Mouse (Mus musculus) urinary bladder, postnatal 36 days (tissue): ENCODE data around the gene Chst8.

Experiments used
- DNase-seq, 2 experiments: peaks; one replicate each; pipeline ENCODE4 v3.0.0; 2022; ENCODE audit warnings: low spot score in 2 of 2, mixed read lengths in 1 of 2

The Chst8 gene

DNA sequence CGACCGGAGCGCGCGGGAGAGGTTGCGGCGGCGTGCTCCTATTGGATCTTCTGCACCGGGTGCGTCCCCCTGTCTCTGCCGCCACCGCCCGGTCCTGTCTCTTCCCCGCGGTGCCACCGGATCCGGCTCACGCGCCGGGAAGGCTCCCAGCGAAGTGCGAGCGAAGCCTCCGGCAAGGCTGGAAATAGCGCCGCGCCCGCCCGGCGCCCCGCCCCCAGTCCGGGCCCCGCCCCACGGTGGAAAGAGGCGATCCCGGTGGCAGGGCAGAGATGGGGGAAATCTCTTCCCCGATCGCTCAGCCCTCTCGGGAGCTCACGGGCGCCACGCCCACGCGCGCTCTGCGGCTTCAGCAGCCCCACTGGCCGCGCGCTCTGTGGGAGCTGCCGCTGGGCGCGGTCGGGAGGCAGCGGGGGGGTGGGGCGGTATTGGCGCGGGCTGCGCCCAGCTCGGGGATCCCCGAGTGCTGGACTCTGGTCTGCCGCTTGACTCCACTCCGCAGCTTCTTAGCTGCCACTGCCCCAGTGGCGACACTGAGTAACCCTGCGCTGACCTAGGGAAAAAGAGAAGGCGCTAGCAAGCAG is at the start of gene Chst8:
Chst8 (minus strand) TSS at position 181 of the 581 bp plus-strand sequence.
- DNase-seq = peak; percentile 38 to 80

- no peak for DNase-seq
Measured at GRCm38 (mm10) chr7:34858291-34858690, 45.8 kb upstream of the Chst8 start.

- DNase-seq = no peak
Measured at GRCm38 (mm10) chr7:34854781-34855352, 42.4 kb upstream of the Chst8 start.

- no peak for DNase-seq
Measured at GRCm38 (mm10) chr7:34853393-34853792, 40.9 kb upstream of the Chst8 start.

- no peak for DNase-seq
Measured at GRCm38 (mm10) chr7:34849660-34850059, 37.1 kb upstream of the Chst8 start.

- DNase-seq = no peak
Measured at GRCm38 (mm10) chr7:34848811-34849210, 36.3 kb upstream of the Chst8 start.

GRCm38 (mm10) chr7:34847900-34848299 is 35.4 kb upstream of the Chst8 start:
- DNase-seq = no peak

DNA sequence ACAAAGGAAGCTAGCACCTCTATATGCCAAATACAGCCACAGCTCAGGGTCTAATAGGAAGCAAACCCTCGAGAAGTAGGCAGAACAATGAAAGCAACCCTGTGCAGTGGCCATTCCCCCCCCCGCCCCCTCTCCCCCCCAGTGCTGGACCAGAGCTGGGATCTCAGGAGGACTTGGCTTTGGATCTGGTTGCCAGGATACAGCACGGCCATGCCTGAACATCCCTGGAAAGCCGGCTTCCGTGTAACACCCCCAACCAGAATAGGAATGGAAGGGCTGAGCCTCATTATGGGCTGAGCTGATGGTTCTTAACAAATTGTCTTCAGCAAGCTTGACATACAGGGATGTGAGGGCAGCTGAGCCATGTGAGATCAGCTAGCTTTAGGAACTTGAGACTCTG is 34.9 kb upstream of the Chst8 start:
- no peak for DNase-seq

- DNase-seq = no peak
Measured at GRCm38 (mm10) chr7:34838749-34839148, 26.2 kb upstream of the Chst8 start.

- no peak for DNase-seq
Measured at GRCm38 (mm10) chr7:34838231-34838630, 25.7 kb upstream of the Chst8 start.

DNA sequence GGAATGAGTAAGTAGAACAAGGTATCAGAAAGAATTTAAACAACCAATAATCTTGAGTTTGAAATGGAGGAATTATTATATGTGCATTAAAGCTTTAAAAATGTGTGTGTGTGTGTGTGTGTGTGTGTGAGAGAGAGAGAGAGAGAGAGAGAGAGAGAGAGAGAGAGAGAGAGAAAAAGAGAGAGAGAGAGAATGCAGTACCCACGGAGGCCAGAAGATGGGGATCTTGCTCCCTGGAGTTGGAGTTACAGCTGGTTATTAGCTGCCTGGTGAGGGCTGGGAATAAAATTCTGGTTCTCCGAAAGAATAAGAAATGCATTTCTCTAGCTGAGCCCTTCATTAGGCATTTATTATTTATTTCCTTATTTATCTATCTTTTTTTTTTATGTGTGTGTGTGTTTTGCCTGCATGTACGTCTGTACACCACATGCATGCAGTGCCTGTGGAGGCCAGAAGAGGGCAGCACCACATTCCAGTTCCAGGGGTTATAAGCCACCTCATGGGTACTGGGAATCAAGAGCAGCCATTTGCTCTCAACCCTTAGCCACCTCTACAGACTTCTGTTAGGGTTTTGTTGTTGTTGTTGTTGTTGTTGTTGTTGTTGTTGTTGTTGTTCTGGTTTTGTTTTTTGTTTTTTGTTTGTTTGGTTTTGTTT is 13.9 kb upstream of the Chst8 start:
- no peak for DNase-seq

DNA sequence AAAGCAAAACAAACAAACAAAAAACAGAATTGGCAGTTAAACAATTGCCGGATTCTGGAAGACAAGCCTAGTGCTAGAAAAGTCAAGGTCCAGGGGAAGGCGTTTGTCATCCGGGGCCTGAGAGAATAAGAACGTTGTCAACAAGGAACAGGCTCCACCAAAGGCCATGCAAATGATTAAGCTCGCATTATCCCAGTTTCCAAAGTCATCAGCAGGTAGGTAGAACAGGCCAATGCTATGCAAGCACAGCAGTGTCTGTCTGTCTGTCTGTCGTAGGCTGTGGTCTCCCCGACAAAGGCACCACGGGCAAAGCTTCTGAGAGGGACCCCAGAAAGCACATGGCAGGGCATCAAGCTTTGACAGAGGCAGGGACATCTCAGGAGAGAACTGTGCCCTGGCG is 9.1 kb upstream of the Chst8 start:
- no peak for DNase-seq

GRCm38 (mm10) chr7:34820554-34820953 is 8.0 kb upstream of the Chst8 start:
- no peak for DNase-seq

GRCm38 (mm10) chr7:34819796-34820195 is 7.3 kb upstream of the Chst8 start:
- no peak for DNase-seq

- no peak for DNase-seq
Measured at GRCm38 (mm10) chr7:34818660-34819059, 6.1 kb upstream of the Chst8 start.

- no peak for DNase-seq
Measured at GRCm38 (mm10) chr7:34816981-34817380, 4.5 kb upstream of the Chst8 start.

DNA sequence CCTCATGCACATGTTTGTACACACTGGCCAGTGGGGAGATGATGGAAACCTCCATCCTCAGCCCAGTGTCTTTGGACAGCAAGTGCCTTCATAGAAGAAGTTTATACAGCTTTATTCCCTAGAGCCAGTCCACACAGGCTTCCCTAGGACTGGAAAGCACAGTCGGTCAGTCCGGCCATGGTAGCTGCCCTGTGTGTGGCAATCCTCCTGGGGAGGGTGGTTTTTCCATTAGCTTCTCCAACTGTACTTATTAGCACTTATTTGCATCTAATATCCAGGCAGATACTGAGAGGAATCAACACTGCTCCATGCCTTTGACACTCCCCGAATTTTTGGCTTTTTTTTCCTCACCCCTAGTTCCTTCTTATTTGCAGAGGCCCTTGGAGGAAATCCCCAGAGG is 2.3 kb upstream of the Chst8 start:
- DNase-seq = no peak

DNA sequence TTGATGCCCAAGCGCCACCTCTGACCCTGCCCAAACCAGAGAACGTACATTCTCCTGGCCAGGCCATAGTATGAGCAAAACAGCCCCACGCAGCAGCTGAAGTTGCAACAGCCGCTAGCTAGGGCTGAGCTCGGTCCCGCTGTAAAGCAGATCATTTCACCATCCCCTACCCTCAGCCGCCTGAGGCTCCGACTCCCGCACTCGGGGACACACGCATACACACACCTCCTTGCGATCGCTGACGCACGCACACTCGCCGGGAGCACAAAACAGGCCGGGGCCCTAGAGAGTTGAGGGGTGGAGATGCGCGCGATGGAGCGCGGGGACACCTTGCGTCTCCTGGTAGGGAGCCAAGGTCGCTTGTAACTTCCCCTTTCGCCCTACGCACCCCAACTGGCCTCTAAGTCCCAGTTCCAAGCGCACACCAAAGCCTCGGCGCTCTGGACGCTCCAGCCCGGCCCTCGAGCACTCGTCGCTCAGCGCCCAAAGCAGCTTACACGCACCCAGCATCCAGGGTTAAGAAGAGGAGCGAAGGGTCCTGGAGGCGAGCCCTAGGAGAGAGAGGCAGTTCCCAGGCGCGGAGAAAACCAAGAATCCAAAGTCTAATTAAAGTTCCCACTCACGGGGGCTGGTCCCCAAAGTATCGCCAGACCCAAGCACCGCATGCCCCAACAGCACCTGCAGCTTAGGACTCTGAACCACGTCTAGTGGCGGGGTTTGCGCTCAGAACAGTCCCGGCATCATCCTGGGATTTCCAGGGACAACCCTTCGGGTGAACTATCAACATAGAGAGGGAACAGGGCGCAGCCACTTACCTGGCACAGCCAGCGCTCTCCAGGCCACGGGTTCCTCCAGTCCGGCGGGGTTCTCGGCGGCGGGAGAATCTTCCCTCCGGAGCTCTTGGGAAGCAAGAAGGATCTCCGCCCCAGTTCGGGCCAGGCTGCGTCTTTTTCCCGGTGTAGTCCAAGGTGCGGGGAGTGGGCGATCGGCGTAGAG is 682 bp downstream of the Chst8 start:
- DNase-seq = peak in 1 of 2 experiments; percentile 10

DNA sequence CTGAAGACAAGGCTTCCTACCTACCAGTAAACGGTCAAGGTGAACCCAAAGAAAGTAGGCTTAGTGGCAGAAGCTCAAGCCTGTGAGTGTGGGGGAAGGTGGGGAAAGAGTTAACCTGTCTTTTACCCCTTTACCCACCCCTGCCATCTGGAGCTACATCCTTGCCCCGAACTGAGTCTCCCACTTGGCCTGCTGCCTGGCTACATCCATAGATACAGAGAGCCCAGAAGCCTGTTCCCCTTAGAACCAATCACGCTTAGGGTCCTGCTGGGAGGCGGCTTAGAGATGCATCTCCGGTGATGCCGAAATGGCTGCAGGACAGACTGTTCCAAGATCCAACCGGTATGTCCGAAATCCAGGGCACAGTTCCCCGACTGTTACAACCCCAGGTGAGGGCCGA is 1.5 kb downstream of the Chst8 start:
- DNase-seq = no peak

DNA sequence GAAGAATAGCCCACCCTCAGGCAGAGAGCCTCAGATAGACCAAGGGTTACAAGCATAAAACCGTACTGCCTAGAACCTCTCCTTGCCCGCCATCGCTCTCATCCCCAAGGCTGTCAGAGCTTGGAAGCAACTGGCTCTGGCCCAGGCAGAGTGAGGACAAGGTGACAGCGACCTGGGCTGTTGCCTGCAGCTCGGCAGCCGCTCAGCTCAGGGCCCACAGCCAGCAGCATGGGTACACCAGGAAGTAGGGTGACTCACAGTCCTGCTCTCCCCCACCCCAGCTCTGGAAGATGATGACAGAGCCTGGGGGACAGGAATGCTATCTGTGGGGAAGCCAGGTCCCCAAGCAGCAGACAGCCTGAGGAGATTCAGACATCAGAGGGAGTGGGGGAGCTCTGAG is 6.2 kb downstream of the Chst8 start:
- DNase-seq = no peak

DNA sequence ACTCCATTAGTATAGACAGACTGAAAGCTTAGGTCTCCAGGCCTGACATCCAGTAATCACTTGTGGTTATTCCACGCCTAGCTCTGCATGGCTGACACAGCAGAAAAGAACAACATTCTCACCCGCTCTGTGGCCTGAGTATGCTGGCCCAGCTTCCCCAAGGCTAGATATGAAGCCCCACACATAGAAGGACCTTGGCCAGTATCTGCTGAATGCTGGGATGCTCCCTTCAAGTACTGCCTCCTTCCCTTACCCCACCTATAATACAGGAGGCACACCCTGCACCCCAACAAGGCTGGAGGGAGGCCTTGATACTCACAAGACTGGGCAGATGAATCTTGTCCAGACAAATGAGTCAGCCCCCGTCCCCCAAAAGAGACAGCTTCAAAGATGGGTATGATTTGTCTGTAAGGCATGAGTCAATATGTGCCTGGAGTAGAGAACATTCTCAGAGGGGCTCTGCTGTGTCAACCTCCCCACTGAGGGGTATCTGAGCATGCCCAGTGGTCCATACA is 6.8 kb downstream of the Chst8 start:
- DNase-seq = no peak

DNA sequence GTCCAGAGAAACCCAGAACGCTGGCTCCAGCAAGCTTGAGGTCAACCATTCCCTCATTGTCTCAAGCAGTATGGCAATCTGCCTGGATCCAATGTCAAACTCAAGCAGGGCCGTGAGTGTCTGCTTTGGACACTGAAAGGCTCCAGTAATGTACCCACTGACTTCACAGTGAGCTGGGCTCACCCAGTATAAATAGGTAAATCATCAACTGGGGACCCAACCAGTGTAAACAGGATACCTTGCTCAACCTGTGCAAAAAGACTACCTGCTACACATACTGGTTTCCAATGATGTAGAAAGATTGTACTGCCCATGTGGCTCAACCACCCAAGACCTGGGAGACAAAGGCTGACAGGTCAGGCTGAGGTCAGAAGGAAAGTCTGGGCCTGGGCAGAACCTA is 7.5 kb downstream of the Chst8 start:
- no peak for DNase-seq
